Mouse (Mus musculus) cerebellum, adult (tissue): ENCODE results near the gene Fam173b.
"Not testable (repeated sequence)": the region's sequence is repeated elsewhere in the genome, so short reads cannot be mapped to it uniquely, and the experiment has no call there.

Experiments
- ATAC-seq: cut with Nextera tagmentation; 2 replicates; pipeline ENCODE4 v1.9.2; 2017; ENCODE audit warnings: mild to moderate bottlenecking, moderate library complexity, mixed read lengths; ENCODE audit not compliant: insufficient number of reproducible peaks, low FRiP score, low TSS enrichment

Gene Fam173b

DNA sequence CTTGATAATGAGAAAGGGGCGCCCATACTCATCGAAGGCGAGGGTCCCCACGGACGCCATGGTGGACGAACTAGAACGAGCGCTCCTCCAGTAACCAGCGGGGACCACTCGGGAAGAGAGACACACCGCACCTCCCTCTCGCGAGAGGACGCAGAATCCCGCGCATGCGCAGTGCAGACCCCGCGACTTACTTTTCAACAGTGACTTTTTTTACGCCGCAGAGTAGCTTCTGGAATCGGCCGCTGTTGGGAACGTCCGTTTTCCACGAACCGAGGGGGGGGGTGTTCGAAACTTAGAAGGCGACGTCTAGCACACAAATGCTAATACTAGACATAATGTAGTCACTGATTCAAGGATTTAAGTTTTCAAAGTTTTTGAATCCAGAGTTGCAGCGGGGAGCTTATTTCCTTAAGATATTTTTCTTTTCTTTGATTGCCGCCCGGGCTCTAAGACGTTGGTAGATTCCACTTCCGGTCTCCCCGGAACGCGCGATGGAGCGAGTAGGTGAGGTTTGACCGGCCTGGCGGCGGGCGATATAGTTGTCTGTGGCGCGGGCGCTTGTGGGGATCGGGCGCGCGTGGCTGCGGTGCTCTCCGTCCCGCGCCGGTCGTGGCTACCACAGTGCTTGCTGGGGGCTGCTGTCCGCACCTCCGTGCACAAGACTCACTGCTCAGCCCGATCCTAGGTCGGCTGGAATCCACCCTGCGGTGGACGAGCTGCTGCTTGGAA, at the start of gene Fam173b, which contains the start of gene Cct5:
TSS of gene Fam173b (plus strand) at position 207 of the 729 bp plus-strand sequence.
TSS of gene Cct5 (minus strand) at position 159 of the 729 bp plus-strand sequence.
- ATAC-seq, result peak; percentile 86

DNA sequence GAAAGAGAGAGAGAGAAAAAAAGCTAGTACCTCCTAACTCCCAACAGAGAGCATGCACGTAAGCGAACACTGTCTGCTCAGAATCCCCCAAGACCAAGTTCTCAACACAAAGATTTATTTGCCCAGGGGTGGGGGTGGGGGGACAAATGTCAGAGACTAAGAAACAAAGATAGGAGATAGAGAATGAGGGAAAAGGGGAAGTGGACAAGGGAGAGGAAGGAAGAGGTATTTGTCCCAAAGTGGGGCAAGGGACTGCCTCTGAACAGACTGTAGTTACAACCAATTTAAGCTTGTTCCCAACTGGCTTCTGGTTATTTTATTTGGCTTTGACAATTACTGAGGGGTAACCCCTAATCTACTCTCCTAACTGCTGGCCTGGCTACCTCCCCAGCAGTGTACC, 46.8 kb upstream of the Fam173b start:
- no peak for ATAC-seq

DNA sequence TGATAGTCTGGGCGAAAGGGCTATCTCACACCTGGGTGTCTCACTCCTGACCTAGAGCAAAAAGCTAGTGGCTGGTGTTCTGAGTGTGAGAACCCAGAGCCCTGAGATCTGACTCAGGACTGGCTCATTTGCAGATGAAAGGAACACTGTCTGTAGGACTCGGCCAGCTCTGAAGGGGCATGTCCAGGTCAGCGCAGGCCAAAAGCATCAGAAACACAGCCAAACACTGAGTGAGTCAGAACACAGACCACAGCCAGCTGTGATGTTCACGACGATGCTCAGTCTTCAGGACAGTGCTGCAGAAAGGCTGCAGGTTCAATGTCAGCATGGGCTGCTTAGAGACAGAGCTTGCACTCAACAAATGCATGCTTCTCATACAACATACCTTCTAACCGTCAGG, 40.3 kb upstream of the Fam173b start:
- no peak for ATAC-seq

DNA sequence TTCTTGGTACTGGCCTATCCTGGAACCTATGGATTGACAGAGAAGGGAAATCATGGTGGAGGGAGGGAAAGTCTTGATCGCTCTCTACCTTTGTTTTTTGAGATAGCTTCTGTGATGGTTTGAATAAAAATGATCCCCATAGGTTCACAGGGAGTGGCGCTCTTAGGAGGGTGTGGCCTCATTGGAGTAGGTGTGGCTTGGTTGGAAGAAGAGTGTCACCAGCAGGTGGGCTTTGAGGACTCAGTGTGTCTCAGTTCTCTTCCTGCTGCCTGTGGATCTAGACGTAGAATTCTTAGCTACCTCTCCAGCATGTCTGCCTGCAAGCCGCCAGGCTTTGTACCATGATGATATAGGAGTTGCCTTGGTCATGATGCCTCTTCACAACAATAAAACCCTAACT, 39.7 kb upstream of the Fam173b start:
- ATAC-seq, result no peak

DNA sequence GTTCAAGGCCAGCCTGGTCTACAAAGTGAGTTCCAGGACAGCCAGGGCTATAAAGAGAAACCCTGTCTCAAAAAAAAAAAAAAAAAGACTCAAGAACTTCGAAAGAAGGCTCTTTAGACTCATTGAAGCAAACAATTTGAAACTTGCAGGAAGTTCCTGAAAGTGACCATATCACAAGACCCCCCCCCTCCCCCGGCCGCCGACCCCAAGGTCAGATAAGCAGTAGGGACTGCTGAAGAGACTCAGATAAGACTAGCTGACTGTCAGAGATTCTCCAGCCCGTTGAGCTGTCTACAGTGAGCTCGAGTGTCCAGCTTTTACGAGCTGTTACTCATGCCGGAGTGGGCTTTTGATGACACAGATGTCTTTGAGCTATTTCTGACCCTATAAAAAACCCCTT, 38.8 kb upstream of the Fam173b start:
- no peak for ATAC-seq

DNA sequence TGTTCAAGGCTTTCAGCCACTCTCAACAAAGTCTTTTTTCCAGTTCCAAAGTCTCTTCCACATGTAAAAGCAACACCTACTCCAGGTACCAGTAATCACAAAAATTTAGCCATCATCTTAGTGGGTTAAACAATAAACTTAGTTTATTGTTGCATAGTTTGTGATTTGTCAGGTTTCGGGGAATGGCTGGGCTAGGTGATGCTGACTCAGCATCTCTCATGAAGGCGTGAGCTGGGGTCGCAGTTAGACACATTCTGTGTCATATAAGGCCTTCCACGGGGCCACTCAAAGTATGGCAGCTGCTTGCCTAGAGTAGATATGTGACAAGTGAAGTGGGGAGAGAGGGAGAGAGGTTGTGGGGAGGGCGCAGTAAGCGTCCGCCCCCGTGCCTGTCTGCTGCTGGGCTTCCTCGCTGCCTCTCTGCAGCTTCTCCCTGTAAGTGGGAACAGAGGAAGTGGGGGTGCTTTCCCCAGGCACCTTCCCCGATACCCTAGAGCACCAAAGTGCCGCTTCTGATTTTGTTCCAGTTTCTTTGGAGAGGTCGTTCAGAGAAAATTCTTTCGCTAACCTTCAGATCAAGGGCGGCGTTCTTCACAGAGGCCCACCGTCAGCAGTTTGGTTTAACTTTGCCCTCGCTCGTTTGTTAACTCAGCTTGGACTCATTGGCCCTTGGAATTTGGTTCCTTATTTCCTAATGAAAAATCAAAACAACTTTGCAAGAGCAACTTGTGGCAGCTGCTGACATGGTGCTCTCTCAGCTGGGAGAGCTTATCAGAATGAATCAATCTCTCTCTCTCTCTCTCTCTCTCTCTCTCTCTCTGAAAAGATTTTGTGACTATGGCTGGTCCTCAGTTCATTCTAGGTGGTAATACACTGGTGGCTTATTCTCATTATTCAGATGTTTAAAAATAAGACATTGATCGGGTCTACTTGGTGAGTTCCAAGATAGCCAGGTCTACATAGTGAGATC, 37.8 kb upstream of the Fam173b start:
- no peak for ATAC-seq

DNA sequence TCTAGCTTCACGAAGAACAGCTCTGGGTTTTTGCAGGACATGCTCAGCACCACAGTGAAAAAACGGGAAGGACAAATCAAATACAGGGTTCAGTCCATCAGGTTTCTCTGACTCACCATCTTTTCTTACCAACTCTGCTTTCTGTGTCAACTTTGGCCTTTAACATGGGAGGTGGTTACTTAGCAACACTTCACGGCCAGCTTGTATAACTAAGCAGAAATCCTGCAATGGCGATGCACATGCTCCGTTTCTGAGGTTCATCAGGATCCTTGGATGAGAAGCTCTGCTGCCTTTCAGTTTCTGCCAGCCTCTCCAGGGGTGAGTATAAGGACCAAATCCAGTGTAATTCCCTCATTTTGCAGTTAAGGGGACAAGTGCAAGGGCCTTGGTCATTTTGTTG, 36.5 kb upstream of the Fam173b start, which contains the start of gene Cmbl:
TSS of gene Cmbl (plus strand) at position 206 of the 400 bp plus-strand sequence.
- no peak for ATAC-seq

DNA sequence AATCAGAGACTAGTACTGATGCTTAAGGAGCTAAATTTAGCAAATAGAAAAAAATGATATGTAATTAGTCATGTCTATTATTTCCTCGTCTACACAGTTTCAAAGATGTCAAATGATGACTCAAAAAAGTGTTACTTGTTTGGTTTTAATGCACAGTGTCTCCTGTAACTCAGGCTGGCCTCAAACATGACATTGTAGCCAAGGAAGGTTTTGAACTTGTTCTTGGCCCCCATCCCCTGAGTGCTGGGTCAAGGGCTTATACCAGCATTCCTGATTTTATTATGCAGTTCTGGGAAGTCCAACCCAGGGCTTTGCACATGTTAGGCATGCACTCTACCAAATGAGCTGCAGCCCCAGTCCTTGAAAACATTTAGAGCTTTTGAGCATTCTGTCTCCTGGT, 35.9 kb upstream of the Fam173b start:
- ATAC-seq, result no peak

DNA sequence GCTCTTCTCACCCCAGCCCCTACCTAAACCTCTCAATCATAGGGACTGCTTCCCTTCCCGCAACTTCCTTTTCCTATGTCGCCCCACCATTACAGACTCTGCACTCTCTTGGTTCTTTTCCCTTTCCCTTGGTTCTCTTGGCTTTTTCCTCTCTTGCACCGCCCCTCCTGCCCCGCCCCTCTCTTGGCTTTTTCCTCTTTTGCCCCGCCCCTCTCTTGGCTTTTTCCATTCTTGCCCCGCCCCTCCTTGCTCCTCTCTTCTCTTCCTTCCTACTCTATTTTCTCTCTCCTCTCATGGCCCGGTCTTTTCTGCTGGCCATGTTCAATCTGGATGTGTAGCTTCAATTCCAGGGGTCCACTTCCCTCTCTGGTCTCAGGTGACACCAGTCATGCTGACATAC, 34.2 kb upstream of the Fam173b start:
- no peak for ATAC-seq

DNA sequence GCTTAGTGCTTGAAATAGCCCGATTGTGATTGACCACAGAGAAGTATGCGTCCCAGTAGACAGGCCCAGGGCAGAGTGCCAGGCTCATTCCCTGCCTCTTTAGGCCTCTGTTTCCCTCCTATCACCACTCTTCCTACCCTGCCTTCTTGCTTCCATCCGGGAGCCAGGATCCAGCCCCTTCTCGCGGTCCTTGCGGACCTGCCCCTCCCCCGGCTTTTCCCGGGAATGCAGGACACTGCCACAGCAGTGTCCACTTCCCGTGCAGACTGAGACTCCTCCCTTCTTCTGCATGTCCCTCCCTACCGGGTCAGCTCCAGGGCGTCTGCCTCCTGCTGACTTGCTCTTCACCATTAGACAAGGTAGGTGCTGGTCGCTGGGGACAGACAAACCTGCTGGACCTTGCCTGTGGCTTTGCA, 33.1 kb upstream of the Fam173b start:
- no peak for ATAC-seq

DNA sequence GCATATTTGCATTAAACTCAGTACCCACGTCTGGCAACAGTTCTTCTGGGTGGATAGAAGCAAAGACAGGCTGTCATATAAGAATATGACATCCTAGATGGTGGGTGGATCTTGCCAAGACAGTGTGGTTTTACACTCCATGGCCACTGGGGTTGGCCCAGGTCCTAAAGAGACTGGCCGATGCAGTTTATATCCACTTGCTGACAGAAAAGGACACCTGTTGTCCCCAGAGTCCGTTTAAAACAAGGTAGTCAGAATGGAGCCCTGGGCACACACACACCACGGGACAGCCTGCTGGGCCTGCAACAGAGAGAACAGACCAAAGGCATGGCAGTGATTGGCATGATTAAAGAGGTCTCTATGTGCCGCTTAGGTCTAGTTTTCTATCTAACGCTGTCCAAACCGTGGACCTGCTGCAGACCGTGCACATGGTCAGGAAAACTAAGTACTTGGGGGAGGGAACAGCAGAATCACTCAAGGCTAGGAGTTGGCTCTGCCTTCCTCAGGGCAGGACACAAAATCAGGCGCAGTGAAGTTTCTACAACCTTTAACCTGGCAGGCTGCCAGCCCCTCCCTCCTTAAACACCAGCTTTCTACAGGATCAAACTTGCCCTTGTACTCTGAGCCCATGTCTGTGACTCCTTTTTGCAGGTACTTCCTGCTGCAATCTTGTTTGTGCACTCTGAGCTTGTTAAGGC, 32.2 kb upstream of the Fam173b start:
- no peak for ATAC-seq

DNA sequence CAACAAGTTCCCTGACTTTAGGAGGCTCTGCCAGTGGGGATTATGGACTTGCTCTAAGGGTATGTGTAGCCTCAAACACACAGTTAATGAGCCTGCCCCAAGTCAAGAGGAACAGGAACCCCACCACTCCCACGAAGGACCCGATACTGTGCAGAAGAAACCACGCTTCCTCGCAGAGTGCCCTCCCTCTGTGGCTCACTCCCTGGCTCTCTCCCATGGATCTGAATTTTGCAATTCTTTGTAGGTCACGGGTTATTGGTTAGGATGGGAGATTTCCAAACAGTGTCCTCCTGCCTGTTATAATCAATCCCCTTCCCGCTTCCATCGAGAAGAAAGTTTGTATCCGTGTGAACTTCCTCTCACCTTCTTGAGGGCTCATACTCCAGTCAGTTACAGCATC, 30.7 kb upstream of the Fam173b start:
- ATAC-seq, result no peak

DNA sequence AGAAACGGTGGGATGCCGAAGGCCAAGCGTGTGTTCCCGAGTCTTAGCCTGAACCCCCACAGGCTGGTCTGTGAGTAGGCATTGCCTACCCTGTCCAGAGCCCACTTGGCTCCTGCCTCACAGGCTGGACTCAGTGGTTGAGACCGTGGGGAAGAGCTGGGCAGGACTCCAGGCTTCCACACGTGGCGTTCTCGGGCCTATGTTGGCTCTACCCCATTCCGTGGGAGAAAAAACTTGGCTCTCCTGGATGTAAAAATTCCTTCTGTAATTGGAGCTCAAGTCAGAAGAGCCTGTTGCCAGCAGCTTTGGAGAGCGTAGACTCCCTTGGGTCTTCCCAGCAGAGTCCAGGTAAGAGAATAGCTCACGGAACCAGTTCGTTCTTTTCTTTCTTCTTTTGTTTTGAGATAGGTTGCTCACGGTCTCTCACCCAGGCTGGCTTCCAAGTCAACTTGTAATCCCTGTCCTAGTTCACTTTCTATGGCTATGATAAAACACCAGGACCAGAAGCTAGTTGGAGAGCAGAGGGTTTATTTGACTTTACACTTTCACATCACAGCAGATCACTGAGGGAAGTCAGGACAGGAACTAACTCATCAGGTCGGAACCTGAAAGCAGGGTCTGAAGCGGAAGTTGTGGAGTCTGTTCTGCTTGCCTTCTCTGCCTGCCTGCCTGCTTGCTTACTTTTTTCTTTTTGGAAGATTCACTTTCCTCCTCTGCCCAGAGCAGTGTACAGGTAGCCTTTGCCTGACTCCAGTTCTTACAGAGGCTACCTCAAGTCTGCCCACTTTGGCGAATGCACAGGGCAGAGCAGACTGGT, 29.5 kb upstream of the Fam173b start:
- ATAC-seq, result no peak

DNA sequence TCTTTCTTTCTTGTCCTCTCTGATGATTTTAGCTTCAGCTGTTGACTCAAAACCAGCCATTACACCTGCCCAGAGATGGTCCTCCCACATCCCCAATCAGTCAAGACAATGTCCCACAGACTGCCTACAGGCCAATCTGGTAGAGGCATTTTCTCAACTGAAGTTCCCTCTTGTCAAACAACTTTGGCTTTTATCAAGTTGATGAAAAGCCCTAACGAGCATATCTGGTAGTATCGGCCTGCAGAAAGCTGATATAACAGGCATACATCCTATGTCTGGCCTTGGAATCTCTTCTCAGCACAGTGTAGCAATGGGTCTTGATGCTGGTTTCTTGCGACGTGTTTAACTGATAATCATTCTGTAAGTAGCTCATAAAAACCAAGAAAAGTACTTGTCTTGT, 28.4 kb upstream of the Fam173b start:
- no peak for ATAC-seq

DNA sequence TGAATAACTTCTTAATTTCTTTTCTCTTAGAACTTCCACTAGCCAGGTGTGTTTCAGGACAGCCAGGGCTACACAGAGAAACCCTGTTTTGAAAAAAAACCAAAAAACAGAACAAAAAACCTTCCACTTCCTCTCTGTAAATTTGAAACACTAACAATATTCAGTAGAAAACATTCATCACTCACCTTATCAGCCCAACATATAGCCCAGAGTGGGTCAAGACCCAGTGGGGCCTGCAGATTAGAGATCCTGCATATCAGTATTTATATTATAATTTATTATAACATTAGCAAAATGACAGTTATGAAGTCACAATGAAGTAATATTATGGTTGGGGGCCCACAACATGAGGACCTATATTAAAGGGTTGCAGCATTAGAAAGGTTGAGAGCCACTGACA, 28.0 kb upstream of the Fam173b start:
- ATAC-seq, result no peak

DNA sequence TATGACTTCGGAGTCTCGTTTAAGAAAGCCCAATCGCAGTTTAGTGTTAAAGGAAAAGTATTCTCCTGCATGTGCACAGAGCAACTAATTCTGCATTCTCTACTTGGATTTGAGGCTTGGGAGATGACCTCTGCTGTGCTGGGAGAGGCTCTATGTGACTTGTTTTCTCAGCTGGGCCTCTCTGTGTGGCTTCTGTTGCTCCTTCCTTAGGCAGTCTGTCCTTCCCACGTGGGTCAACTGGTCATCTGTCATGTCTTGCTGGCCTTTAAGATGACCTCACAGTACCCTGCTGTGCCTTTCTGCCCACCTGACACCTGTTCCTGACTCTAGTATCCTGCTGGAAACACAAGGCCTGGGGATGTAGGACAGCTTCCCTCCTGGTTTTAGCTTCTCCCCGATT, 25.6 kb upstream of the Fam173b start:
- no peak for ATAC-seq

DNA sequence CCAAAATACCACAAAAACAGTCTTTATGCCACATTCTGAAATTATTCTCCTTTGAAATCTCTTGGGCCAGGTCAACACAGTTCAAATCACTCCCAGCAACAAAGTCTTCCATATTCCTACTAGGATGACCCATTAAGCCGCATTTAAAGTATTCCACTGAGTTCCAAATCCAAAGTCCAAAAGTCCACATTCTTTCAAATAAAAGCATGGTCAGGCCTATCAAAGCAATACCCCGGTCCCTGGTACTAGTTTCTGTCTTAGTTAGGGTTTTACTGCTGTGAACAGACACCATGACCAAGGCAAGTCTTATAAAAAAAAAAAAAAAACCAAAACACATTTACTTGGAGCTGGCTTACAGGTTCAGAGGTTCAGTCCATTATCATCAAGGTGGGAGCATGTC, 20.6 kb upstream of the Fam173b start:
- not testable (repeated sequence) for ATAC-seq

DNA sequence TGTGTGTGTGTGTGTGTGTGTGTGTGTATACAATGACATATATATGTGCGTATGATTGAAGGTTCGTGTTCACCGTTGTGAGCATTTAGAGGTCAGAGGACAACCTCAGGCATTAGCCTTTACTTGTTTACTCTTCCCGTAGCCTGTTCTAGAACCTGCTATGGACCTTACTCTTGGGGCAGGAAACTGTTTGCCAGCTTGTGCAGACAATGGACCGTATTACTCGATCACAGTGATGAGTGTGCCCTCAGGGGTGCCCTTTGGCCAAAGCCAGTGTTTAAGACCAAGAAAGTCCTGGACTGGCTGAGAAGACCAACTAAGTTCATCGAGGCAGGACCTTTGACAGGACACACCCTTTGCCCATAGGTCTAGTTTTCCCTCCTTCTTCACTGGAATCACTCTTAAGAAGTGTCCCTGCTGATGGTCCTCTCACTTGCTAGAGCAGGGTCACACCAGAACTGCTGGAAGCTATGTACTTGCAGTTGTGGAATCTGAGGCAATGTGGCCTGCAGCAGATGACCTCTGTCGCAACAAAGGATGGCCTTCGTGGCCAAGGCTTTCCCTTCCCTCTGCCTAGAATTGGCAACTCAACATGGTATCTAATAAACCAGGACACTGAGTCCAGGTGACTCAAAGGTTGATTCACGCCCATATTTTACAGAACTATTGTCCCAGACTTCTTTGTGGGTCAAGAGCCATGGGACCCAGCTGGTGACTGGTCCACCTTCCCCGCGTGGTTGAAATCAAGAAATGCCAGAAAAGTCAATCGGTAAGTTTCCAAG, 18.2 kb upstream of the Fam173b start:
- ATAC-seq, result no peak

DNA sequence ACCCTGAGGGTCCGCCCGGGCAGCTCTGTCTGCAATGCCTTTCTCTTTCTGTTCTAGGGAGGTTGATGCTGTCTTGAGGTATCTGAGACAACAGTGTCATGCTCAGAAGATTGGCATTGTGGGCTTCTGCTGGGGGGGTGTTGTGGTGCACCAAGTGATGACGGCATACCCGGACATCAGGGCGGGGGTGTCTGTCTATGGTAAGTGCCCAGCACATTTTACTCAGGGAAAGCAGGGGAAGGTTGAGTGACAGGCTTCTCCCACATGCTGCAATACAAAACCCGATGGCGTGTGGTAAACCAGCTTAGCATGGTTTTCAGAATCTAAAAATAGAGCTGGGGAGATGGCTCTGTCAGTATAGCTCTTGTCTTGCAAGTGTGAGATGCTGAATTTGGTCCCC, 16.4 kb upstream of the Fam173b start:
- no peak for ATAC-seq
